In genomic region chr2:115685250-115685649, GRCm38 (mm10) we compare ENCODE assay signal across 29 mouse cellular contexts.
DNase-seq lines count a peak whose midpoint lies in the region; ATAC-seq lines count a peak whose summit lies in the region.
"Had no signal": no experiment of that assay in that cellular context is flagged by ENCODE, and none has a peak within 500 bp of the region (broad histone marks: within the 10 kb centered on the region; RNA-seq: fewer than 3 reads in every experiment).

No protein-coding gene starts in this region.

- H3K4me2 ChIP-seq in kidney, embryonic 14.5 days (replicated peaks; ENCODE audit: low read depth, low read length), result no peak overlapping the region
- no peak overlapping the region for H3K4me2 ChIP-seq in kidney, embryonic 16.5 days (replicated peaks; ENCODE audit: low read depth, low read length)
- H3K4me2 ChIP-seq in midbrain, embryonic 13.5 days (replicated peaks), result no peak overlapping the region
- H3K4me2 ChIP-seq: embryonic facial prominence, embryonic 13.5 days; embryonic facial prominence, embryonic 15.5 days; forebrain, embryonic 12.5 days had no signal

- H3K36me3 ChIP-seq in kidney, embryonic 14.5 days (ENCODE audit: control insufficient read depth, insufficient read depth, low read length), result no peaks in the 10 kb centered on the region
- H3K36me3 ChIP-seq in kidney, embryonic 16.5 days (ENCODE audit: insufficient read depth, low read length), result no peaks in the 10 kb centered on the region
- no peaks in the 10 kb centered on the region for H3K36me3 ChIP-seq in midbrain, embryonic 13.5 days
- H3K36me3 ChIP-seq: embryonic facial prominence, embryonic 13.5 days; embryonic facial prominence, embryonic 15.5 days; forebrain, embryonic 10.5 days; forebrain, embryonic 12.5 days had no signal

- H3K9ac ChIP-seq in kidney, embryonic 14.5 days (ENCODE audit: low read depth, low read length), result no peak overlapping the region
- H3K9ac ChIP-seq in kidney, embryonic 16.5 days (replicated peaks; ENCODE audit: low read length), result no peak overlapping the region
- no peak overlapping the region for H3K9ac ChIP-seq in midbrain, embryonic 13.5 days (replicated peaks)
- H3K9ac ChIP-seq: embryonic facial prominence, embryonic 13.5 days; embryonic facial prominence, embryonic 15.5 days; forebrain, embryonic 12.5 days had no signal

- ATAC-seq in kidney, embryonic 14.5 days (ENCODE audit: low FRiP score, low TSS enrichment), result peak; percentile 90
- peak; percentile 89 for ATAC-seq in kidney, embryonic 16.5 days (ENCODE audit: low FRiP score, low TSS enrichment)
- ATAC-seq in midbrain, embryonic 13.5 days, result no peak
- ATAC-seq: CD4-positive, CD25-positive, alpha-beta regulatory T cell, adult 4 months; forebrain, embryonic 14.5 days; Patski had no signal

- no peak overlapping the region for H3K27ac ChIP-seq in kidney, embryonic 14.5 days (ENCODE audit: low read depth, low read length)
- H3K27ac ChIP-seq in kidney, embryonic 16.5 days (ENCODE audit: low read length), result 0 out of 2 replicates have a peak overlapping the region, but pooled peaks have one; percentile 38
- no peak overlapping the region for H3K27ac ChIP-seq in midbrain, embryonic 13.5 days
- H3K27ac ChIP-seq: embryonic facial prominence, embryonic 13.5 days; embryonic facial prominence, embryonic 15.5 days; forebrain, embryonic 10.5 days; forebrain, embryonic 12.5 days had no signal

- intact Hi-C loops in heart, postnatal 36 days (cut with DNase I), result no loop called here

- peaks cover 5% of the 10 kb centered on the region for H3K4me1 ChIP-seq in kidney, embryonic 14.5 days (ENCODE audit: control insufficient read depth, insufficient read depth, low read length)
- H3K4me1 ChIP-seq in kidney, embryonic 16.5 days (ENCODE audit: insufficient read depth, low read length), result peaks cover 16% of the 10 kb centered on the region
- H3K4me1 ChIP-seq in midbrain, embryonic 13.5 days (replicated peaks), result peaks cover 3% of the 10 kb centered on the region; the same call in 1 of the 2 replicates
- H3K4me1 ChIP-seq: embryonic facial prominence, embryonic 13.5 days; embryonic facial prominence, embryonic 15.5 days had no signal

- no peaks in the 10 kb centered on the region for H3K9me3 ChIP-seq in kidney, embryonic 14.5 days (ENCODE audit: control insufficient read depth, low read length)
- no peaks in the 10 kb centered on the region for H3K9me3 ChIP-seq in kidney, embryonic 16.5 days (ENCODE audit: low read length)
- no peaks in the 10 kb centered on the region for H3K9me3 ChIP-seq in midbrain, embryonic 13.5 days
- H3K9me3 ChIP-seq: embryonic facial prominence, embryonic 13.5 days; embryonic facial prominence, embryonic 15.5 days; forebrain, embryonic 10.5 days; forebrain, embryonic 12.5 days; G1E had no signal

- peak; percentile 48 for DNase-seq in heart, adult 11 months
- no peak for DNase-seq in heart, postnatal 36 days
- DNase-seq in kidney, postnatal 25 days, result no peak
- no peak for DNase-seq in kidney, adult 11 months
- DNase-seq in ZHBTc4 (ENCODE audit: low read depth, low spot score), result peak; percentile 5
- DNase-seq: adrenal gland, adult 2 months; adrenal gland, postnatal 10 days; adrenal gland, postnatal 25 days; B cell, adult 2 months; cerebellum, adult 11 months; cerebellum, adult 18-20 months; cerebellum, adult 8-10 months; cerebellum, adult 9-11 months; cerebellum, postnatal 14 days; cerebellum, postnatal 36 days; embryo, embryonic 11 days had no signal

- H3K27me3 ChIP-seq in kidney, embryonic 14.5 days (ENCODE audit: control insufficient read depth, insufficient read depth, low read length), result no peaks in the 10 kb centered on the region
- no peaks in the 10 kb centered on the region for H3K27me3 ChIP-seq in kidney, embryonic 16.5 days (ENCODE audit: insufficient read depth, low read length)
- H3K27me3 ChIP-seq in midbrain, embryonic 13.5 days, result no peaks in the 10 kb centered on the region
- H3K27me3 ChIP-seq: CH12.LX; embryonic facial prominence, embryonic 13.5 days; embryonic facial prominence, embryonic 15.5 days; forebrain, embryonic 12.5 days; Patski had no signal

- H3K4me3 ChIP-seq in kidney, embryonic 14.5 days (ENCODE audit: low read length), result no peak overlapping the region
- H3K4me3 ChIP-seq in kidney, embryonic 16.5 days (ENCODE audit: low read length), result no peak overlapping the region
- no peak overlapping the region for H3K4me3 ChIP-seq in midbrain, embryonic 13.5 days (replicated peaks)
- H3K4me3 ChIP-seq: embryonic facial prominence, embryonic 13.5 days; embryonic facial prominence, embryonic 15.5 days; erythroblast, embryonic 14.5 days; forebrain, embryonic 10.5 days; forebrain, embryonic 12.5 days had no signal

- 22% methylated on average over 3 of the region's 3 CpGs for WGBS in kidney, embryonic 14.5 days
- WGBS in kidney, embryonic 16.5 days, result 19% methylated on average over 3 of the region's 3 CpGs
- 81% methylated on average over 3 of the region's 3 CpGs for WGBS in midbrain, embryonic 13.5 days

Comparison
In these comparisons a context has a peak if more than half of its experiments do, and no peak if none do; other contexts are left out.
1. DNase-seq: peak in heart, adult 11 months (single experiment) and ZHBTc4 (single experiment); none in heart, postnatal 36 days (0 of 2), kidney, postnatal 25 days (0 of 2) and kidney, adult 11 months (single experiment).